Comparison of ENCODE assay signal across 8 mouse cellular contexts in genomic region chr11:116167232-116167631, GRCm38 (mm10). TPM values are rescaled to one million over a fixed set of nuclear protein-coding genes. Genes with fewer than 3 reads are reported as not detected.
DNase-seq lines count a peak whose midpoint lies in the region; ATAC-seq and TF ChIP-seq lines count a peak whose summit lies in the region.

No protein-coding gene starts in this region.

- 8% methylated on average over 6 of the region's 6 CpGs for WGBS in forebrain, embryonic 12.5 days
- 8% methylated on average over 6 of the region's 6 CpGs for WGBS in liver, embryonic 12.5 days (ENCODE audit: insufficient replicate concordance)

- peaks cover 51% of the 10 kb centered on the region for H3K36me3 ChIP-seq in G1E (replicated peaks)
- H3K36me3 ChIP-seq in forebrain, embryonic 12.5 days (replicated peaks), result peaks cover 31% of the 10 kb centered on the region
- peaks cover 22% of the 10 kb centered on the region for H3K36me3 ChIP-seq in liver, embryonic 12.5 days

- ATAC-seq in G1E (ENCODE audit: extremely low read depth, insufficient number of reproducible peaks, low FRiP score, poor library complexity, severe bottlenecking), result no peak
- ATAC-seq in forebrain, embryonic 12.5 days (ENCODE audit: low FRiP score), result no peak
- no peak for ATAC-seq in liver, embryonic 12.5 days

- DNase-seq in gastrocnemius, adult 2 months, result no peak
- DNase-seq in gastrocnemius, postnatal 36 days, result no peak
- no peak for DNase-seq in G1E (ENCODE audit: low spot score)
- DNase-seq in natural killer cell, adult 2 months (ENCODE audit: low spot score in 2 of 2), result no peak
- DNase-seq in cerebellum, adult 18-20 months, result no peak
- no peak for DNase-seq in cerebellum, postnatal 25 days

- no peaks in the 10 kb centered on the region for H3K9me3 ChIP-seq in G1E (replicated peaks)
- no peaks in the 10 kb centered on the region for H3K9me3 ChIP-seq in forebrain, embryonic 12.5 days
- H3K9me3 ChIP-seq in liver, embryonic 12.5 days (replicated peaks), result no peaks in the 10 kb centered on the region

- no peak for TF ChIP-seq CTCF in gastrocnemius, adult 2 months (IDR thresholded peaks at IDR 0.05)
- no peak for TF ChIP-seq CTCF in G1E (IDR thresholded peaks at IDR 0.05; ENCODE audit: low read depth, low read length)

- H3K4me2 ChIP-seq in forebrain, embryonic 12.5 days, result peak overlapping the region; percentile 80
- peak overlapping the region; percentile 79 for H3K4me2 ChIP-seq in liver, embryonic 12.5 days

- peak overlapping the region; percentile 79 for H3K9ac ChIP-seq in forebrain, embryonic 12.5 days
- peak overlapping the region; percentile 77 for H3K9ac ChIP-seq in liver, embryonic 12.5 days

- no peaks in the 10 kb centered on the region for H3K27me3 ChIP-seq in G1E (ENCODE audit: insufficient read depth, low read length)
- no peaks in the 10 kb centered on the region for H3K27me3 ChIP-seq in forebrain, embryonic 12.5 days
- no peaks in the 10 kb centered on the region for H3K27me3 ChIP-seq in liver, embryonic 12.5 days (replicated peaks)

- intact Hi-C loops in gastrocnemius, adult 2 months (cut with DNase I), result no loop called here
- intact Hi-C loops in gastrocnemius, postnatal 36 days (cut with DNase I), result no loop called here

- H3K27ac ChIP-seq in gastrocnemius, adult 2 months, result peak overlapping the region; percentile 89
- H3K27ac ChIP-seq in forebrain, embryonic 12.5 days, result peak overlapping the region; percentile 92
- H3K27ac ChIP-seq in liver, embryonic 12.5 days, result peak overlapping the region; percentile 72

- H3K4me1 ChIP-seq in G1E (ENCODE audit: insufficient read depth, low read depth, low read length), result peaks cover 31% of the 10 kb centered on the region
- H3K4me1 ChIP-seq in forebrain, embryonic 12.5 days, result peaks cover 30% of the 10 kb centered on the region
- H3K4me1 ChIP-seq in liver, embryonic 12.5 days, result peaks cover 33% of the 10 kb centered on the region

- H3K4me3 ChIP-seq in gastrocnemius, adult 2 months, result peak overlapping the region; percentile 88
- peak overlapping the region; percentile 79 for H3K4me3 ChIP-seq in G1E (ENCODE audit: low read depth, low read length)
- peak overlapping the region; percentile 77 for H3K4me3 ChIP-seq in forebrain, embryonic 12.5 days (replicated peaks)
- peak overlapping the region; percentile 68 for H3K4me3 ChIP-seq in liver, embryonic 12.5 days

RNA-seq across cellular contexts. Expression of gene Fbf1, which starts 0.7 kb away (rescaled TPM):
- 10 to 100 TPM; 10.5 to 11.5 TPM for total RNA-seq in gastrocnemius, adult 2 months (2021)
- total RNA-seq in gastrocnemius, postnatal 36 days (2021), result 1 to 10 TPM; 9.3 to 9.8 TPM
- total RNA-seq in G1E (2014; fragmentation: Nextera tagmentation) (42.2 and 50.9 TPM in 2 replicates), G1E (2017) (25.0 and 35.9 TPM in 2 replicates)
- polyA plus RNA-seq in G1E (2012), result 23.6 and 26.4 TPM in 2 replicates
- 80.8 and 85.2 TPM in 2 replicates for polyA plus RNA-seq in forebrain, embryonic 12.5 days (2016; fragmentation: Nextera tagmentation; extraction: Ambion mirVana)
- 14.3 and 15.0 TPM in 2 replicates for polyA plus RNA-seq in liver, embryonic 12.5 days (2016; fragmentation: Nextera tagmentation; extraction: Ambion mirVana)

RNA-seq across cellular contexts. Expression of gene Mrpl38, which starts 28.6 kb away (rescaled TPM):
- 10 to 100 TPM; 47.5 to 61.5 TPM for total RNA-seq in gastrocnemius, adult 2 months (2021)
- total RNA-seq in gastrocnemius, postnatal 36 days (2021), result 10 to 100 TPM; 49.4 to 49.9 TPM
- 99.3 and 125 TPM in 2 replicates for total RNA-seq in G1E (2014; fragmentation: Nextera tagmentation)
- 38.3 and 45.7 TPM in 2 replicates for total RNA-seq in G1E (2017)
- polyA plus RNA-seq in G1E (2012), result 144 and 150 TPM in 2 replicates
- 89.6 and 90.5 TPM in 2 replicates for polyA plus RNA-seq in forebrain, embryonic 12.5 days (2016; fragmentation: Nextera tagmentation; extraction: Ambion mirVana)
- polyA plus RNA-seq in liver, embryonic 12.5 days (2016; fragmentation: Nextera tagmentation; extraction: Ambion mirVana), result 76.7 and 81.5 TPM in 2 replicates

RNA-seq across cellular contexts. Expression of gene Ten1, which starts 31.4 kb away (rescaled TPM):
- 10 to 100 TPM; 14.3 to 17.1 TPM for total RNA-seq in gastrocnemius, adult 2 months (2021)
- total RNA-seq in gastrocnemius, postnatal 36 days (2021), result 10 to 100 TPM; 19.2 to 21.9 TPM
- 17.8 and 23.1 TPM in 2 replicates for total RNA-seq in G1E (2014; fragmentation: Nextera tagmentation)
- total RNA-seq in G1E (2017), result 47.6 and 47.8 TPM in 2 replicates
- polyA plus RNA-seq in G1E (2012), result 95.8 and 99.2 TPM in 2 replicates
- polyA plus RNA-seq in forebrain, embryonic 12.5 days (2016; fragmentation: Nextera tagmentation; extraction: Ambion mirVana), result 55.9 and 57.4 TPM in 2 replicates
- 43.4 and 44.0 TPM in 2 replicates for polyA plus RNA-seq in liver, embryonic 12.5 days (2016; fragmentation: Nextera tagmentation; extraction: Ambion mirVana)

RNA-seq across cellular contexts. Expression of gene Acox1, which starts 31.6 kb away (rescaled TPM):
- 100 to 1,000 TPM in 1 of 2 experiments, 10 to 100 TPM in 1; 79.8 to 118 TPM for total RNA-seq in gastrocnemius, adult 2 months (2021)
- 10 to 100 TPM; 62.6 to 80.1 TPM for total RNA-seq in gastrocnemius, postnatal 36 days (2021)
- total RNA-seq in G1E (2014; fragmentation: Nextera tagmentation) (34.0 and 35.6 TPM in 2 replicates), G1E (2017) (51.2 and 55.8 TPM in 2 replicates)
- polyA plus RNA-seq in G1E (2012), result 2.5 and 2.8 TPM in 2 replicates
- polyA plus RNA-seq in forebrain, embryonic 12.5 days (2016; fragmentation: Nextera tagmentation; extraction: Ambion mirVana), result 36.0 and 36.8 TPM in 2 replicates
- 15.3 and 19.7 TPM in 2 replicates for polyA plus RNA-seq in liver, embryonic 12.5 days (2016; fragmentation: Nextera tagmentation; extraction: Ambion mirVana)

RNA-seq across cellular contexts. Expression of gene Trim65, which starts 36.3 kb away (rescaled TPM):
- total RNA-seq in gastrocnemius, adult 2 months (2021), result 1 to 10 TPM; 4.2 to 6.6 TPM
- 1 to 10 TPM; 4.1 to 4.8 TPM for total RNA-seq in gastrocnemius, postnatal 36 days (2021)
- total RNA-seq in G1E (2014; fragmentation: Nextera tagmentation), result not detected in 2 replicates
- total RNA-seq in G1E (2017), result 0.05 and 0.12 TPM in 2 replicates
- not detected in 2 replicates for polyA plus RNA-seq in G1E (2012)
- polyA plus RNA-seq in forebrain, embryonic 12.5 days (2016; fragmentation: Nextera tagmentation; extraction: Ambion mirVana), result 1.9 and 2.1 TPM in 2 replicates
- polyA plus RNA-seq in liver, embryonic 12.5 days (2016; fragmentation: Nextera tagmentation; extraction: Ambion mirVana), result 1.7 and 2.0 TPM in 2 replicates
